Mouse (Mus musculus) ES-E14 (cell line): ENCODE data around the gene Pex14. TPM values are rescaled to one million over a fixed set of nuclear protein-coding genes. Genes with fewer than 3 reads are reported as not detected.

ENCODE experiments used
- DNase-seq: peaks from one replicate; pipeline ENCODE4 v3.0.0-alpha.2; 2013; ENCODE audit warnings: low read depth, low spot score
- H3K27ac ChIP-seq: 2 replicates; pipeline ENCODE4 v1.5.1; 2012; ENCODE audit warnings: low read depth, mild to moderate bottlenecking, low read length, moderate library complexity, mixed read lengths; ENCODE audit not compliant: poor library complexity, insufficient read depth, severe bottlenecking
- H3K36me3 ChIP-seq: 2 replicates; pipeline ENCODE4 v1.6.1; 2012; ENCODE audit warnings: mild to moderate bottlenecking, low read length, moderate library complexity, mixed read lengths; ENCODE audit not compliant: control insufficient read depth, poor library complexity, insufficient read depth, severe bottlenecking
- H3K4me1 ChIP-seq, 2 experiments: fragments of 150-350 bp in 1 of 2; sonication (generic) in 1 of 2; 2 replicates each; pipeline ENCODE4 v1.6.1; 2012; ENCODE audit warnings: low read length in 2 of 2, mild to moderate bottlenecking in 1 of 2, mixed read lengths in 1 of 2; ENCODE audit not compliant: control insufficient read depth in 2 of 2, insufficient read depth in 2 of 2, poor library complexity in 1 of 2
- H3K4me3 ChIP-seq, 2 experiments: fragments of 150-350 bp in 1 of 2; sonication (generic) in 1 of 2; 2 replicates each; pipeline ENCODE4 v1.5.1; 2012; ENCODE audit warnings: low read length in 2 of 2, low read depth in 1 of 2, mild to moderate bottlenecking in 1 of 2, mixed read lengths in 1 of 2; ENCODE audit not compliant: insufficient read depth in 1 of 2, poor library complexity in 1 of 2, severe bottlenecking in 1 of 2
- H3K9ac ChIP-seq: 2 replicates; pipeline ENCODE4 v1.6.1; 2012; ENCODE audit warnings: low read depth, mild to moderate bottlenecking, low read length, mixed read lengths; ENCODE audit not compliant: poor library complexity, insufficient read depth, severe bottlenecking
- H3K9me3 ChIP-seq: fragments of 150-350 bp; sonication (generic); 2 replicates; pipeline ENCODE4 v1.6.1; 2012; ENCODE audit warnings: low read depth, mild to moderate bottlenecking, low read length; ENCODE audit not compliant: control insufficient read depth, insufficient read depth
- CHD2 ChIP-seq: IDR thresholded peaks from 2 replicates; pipeline ENCODE4 v1.6.1; 2014; ENCODE audit warnings: mild to moderate bottlenecking, low read depth, low read length, inconsistent platforms
- HCFC1 ChIP-seq: IDR thresholded peaks from 2 replicates; pipeline ENCODE4 v1.6.1; 2012; ENCODE audit warnings: low read length, inconsistent platforms, borderline replicate concordance; ENCODE audit not compliant: insufficient read depth
- MAFK ChIP-seq: IDR thresholded peaks from 2 replicates; pipeline ENCODE4 v1.6.1; 2014; ENCODE audit warnings: mild to moderate bottlenecking, low read depth, low read length, inconsistent platforms; ENCODE audit not compliant: insufficient read depth
- ZC3H11A ChIP-seq: IDR thresholded peaks from 2 replicates; pipeline ENCODE4 v1.6.1; 2012; ENCODE audit warnings: low read depth, mild to moderate bottlenecking, inconsistent platforms, low read length, borderline replicate concordance
- ZNF384 ChIP-seq: IDR thresholded peaks from 2 replicates; pipeline ENCODE4 v1.6.1; 2012; ENCODE audit warnings: low read depth, low read length, inconsistent platforms
- in situ Hi-C, 2 experiments: fragments of 600-800 bp; cut with MboI; formaldehyde crosslinking; loops; one replicate each; pipeline ENCODE4 v1.15.1; 2025; ENCODE audit warnings: low sequenced_read_pairs in 2 of 2, inconsistent platforms in 1 of 2; ENCODE audit not compliant: unreplicated experiment in 2 of 2
- total RNA-seq: library from RNA; depleted of rRNA; stranded (reverse); fragments of 300-350 nt; gene quantifications from 2 replicates; pipeline ENCODE4 v1.2.3, GENCODE M21; 2012

The Pex14 gene
- total RNA-seq, 1 experiment = 80.3 TPM

DNA sequence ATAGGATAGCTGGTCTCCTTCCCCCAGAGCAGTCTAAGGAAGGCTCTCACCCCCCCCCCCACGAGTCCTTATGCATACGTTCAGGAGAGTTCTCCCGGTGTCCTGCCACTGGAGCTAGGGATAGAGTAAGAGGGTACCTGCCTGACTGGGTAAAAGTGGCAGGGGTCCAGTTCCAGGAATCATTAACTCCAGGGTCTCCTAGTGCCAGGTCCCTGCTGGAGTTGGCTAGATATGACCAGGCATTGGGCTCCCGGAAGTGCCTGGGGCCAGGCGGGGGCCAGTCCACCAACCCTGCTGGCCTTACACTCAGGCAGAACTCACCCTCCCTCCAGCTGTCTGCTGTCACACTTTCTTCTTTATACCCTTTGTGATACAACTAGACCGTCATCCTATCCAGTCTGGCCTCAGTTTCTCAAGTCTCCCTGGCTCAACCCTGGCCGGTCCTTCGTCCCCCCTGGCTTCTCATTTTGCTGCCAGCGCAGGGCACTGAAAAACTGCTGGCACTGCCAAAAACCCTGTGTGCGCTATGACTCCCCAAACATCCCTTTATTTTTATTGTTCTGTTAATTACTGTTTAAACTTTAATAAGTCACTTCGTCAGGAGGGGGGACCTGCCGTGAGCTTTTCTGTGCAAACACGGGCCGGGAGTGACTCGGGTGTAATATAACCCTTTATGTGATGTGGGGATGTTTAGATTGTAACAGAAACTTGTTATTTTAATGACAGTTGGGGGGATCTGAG is 180.8 kb downstream of the Pex14 start:
- TF ChIP-seq ZNF384 (no peak), ZC3H11A (no peak), HCFC1 (no peak), MAFK (no peak)
- DNase-seq = no peak
- no peak overlapping the region for H3K9ac ChIP-seq
- no peak overlapping the region for H3K27ac ChIP-seq
- H3K4me1 ChIP-seq = peaks cover 4 to 28% of the 10 kb centered on the region in 2 experiments
- no peaks in the 10 kb centered on the region for H3K36me3 ChIP-seq
- H3K4me3 ChIP-seq = no peak overlapping the region
- in situ Hi-C loops = loop anchor here in 1 of 2 experiments (10.0 kb wide), 1 partner anchor 114 kb away; the partner anchor contains the start of gene Casz1
- no peaks in the 10 kb centered on the region for H3K9me3 ChIP-seq

DNA sequence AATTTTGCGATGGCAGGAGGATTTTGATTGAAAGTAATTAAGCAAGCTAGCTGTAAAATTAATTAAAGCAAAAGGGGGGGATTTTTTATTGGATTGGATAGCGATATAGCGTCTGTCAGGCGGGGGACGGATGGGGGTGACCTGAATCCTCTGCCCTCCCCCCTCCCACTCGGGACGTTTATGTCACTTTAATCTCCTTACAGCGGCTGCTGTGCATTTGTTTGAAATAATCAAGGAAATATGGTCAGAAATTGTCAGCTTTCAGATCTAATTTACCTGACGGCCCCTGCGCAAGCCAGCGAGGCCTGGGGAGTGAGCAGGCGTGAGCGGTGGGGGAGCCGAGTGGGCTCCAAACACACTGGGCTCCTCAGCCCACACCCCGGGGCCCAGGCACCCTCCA is 183.8 kb downstream of the Pex14 start:
- H3K36me3 ChIP-seq = no peaks in the 10 kb centered on the region
- no peaks in the 10 kb centered on the region for H3K9me3 ChIP-seq
- H3K9ac ChIP-seq = no peak overlapping the region
- H3K4me3 ChIP-seq = peak overlapping the region in 1 of 2 experiments; percentile 17; a peak in 1 of 4 replicates
- DNase-seq = no peak
- H3K4me1 ChIP-seq = peaks cover 3 to 31% of the 10 kb centered on the region in 2 experiments
- no peak for TF ChIP-seq ZC3H11A
- TF ChIP-seq MAFK = no peak
- TF ChIP-seq ZNF384 = no peak
- TF ChIP-seq CHD2 = no peak
- TF ChIP-seq HCFC1 = no peak
- in situ Hi-C loops = loop anchor here in 1 of 2 experiments (10.0 kb wide), 1 partner anchor 111 kb away; the partner anchor contains the start of gene Casz1
- no peak overlapping the region for H3K27ac ChIP-seq

DNA sequence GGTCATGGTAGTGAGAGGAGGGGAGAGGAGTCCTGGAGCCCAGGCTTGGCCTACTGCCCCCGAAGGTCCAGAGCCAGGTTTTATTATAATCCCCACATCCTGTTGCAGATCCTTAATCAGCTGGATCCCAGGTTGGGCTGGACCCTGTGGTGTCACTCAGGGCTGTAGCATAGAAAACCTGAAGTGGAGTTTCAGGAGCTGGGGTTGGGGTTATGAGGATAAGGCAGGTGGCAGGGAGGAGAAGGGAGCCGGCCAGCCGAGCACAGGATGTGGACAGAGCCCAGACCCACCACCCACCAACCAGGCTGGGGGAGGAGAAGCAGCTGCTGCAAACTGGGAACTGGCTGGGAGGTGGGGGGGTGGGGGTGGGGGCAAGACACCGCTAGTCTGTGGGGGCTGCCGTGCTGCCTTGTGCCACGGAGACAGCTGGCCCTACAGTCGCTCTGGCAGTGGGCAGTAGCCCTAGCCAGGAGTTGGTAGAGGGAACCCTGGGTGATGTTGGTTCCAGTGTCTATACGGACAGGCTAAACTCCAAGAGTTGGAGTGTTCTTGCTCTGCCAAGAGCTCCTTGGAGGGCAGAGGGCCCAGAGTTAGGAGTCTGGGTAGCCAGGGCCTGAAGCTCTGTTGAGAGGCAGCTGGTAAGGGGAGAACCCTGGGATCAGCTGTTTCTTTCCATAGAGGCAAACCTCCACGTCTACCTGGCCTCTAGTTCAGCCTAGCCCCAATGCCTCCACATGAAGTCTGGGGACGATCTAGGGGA is 184.6 kb downstream of the Pex14 start:
- peak; percentile 66 for DNase-seq
- no peaks in the 10 kb centered on the region for H3K9me3 ChIP-seq
- no peak overlapping the region for H3K9ac ChIP-seq
- TF ChIP-seq MAFK (0 out of 2 replicates have a peak, but pooled peaks have one; percentile 36), HCFC1 (0 out of 2 replicates have a peak, but pooled peaks have one; percentile 21), CHD2 (no peak)
- H3K36me3 ChIP-seq = no peaks in the 10 kb centered on the region
- in situ Hi-C loops = loop anchor here (5.0 to 10.0 kb wide), 2 partner anchors 108 to 110 kb away; partner anchors contain the start of gene Casz1 (in 1 of the 2)
- peaks cover 7 to 38% of the 10 kb centered on the region in 2 experiments for H3K4me1 ChIP-seq
- no peak overlapping the region for H3K27ac ChIP-seq
- no peak overlapping the region for H3K4me3 ChIP-seq

DNA sequence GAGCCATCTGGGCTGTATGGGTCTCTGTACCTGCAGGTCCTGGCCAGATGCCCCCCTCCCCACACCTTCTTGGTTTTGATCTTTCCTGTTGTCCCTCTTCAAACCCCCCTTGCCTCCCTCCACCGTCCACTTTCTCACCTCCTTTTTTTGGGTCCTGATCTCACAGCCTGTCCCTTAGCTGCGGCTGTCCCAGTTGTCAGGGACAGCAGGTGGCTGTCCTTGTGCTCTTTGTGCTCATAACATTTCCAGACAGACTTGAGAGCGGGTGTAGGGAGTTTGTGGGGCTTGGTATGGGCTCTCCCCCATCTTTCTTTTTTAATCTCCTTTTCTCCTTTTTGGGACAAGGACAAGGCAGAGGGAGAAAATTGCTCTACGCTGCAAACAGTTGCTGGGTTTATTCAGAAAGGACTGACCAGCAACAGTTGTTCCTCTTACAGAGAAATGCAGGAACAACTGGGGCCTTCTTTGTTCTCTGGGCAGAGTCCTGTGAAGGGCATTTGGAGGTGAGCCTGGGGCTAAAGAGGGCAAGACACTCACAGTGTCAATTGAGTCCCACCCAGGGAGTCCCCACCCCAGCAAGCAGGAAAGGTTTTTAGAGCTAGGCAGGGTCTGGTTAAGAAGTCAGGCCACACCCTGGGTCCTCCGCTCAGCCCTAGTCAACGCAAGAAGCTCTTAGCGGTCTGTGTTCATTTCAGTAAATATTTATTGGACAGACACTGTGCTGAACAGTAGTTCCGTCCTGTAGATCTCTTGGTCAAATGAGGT is 186.7 kb downstream of the Pex14 start:
- DNase-seq = peak; percentile 93
- no peak for TF ChIP-seq ZNF384
- Histone ChIP-seq H3K27ac (peak overlapping the region; percentile 69; the same call in 1 of the 2 replicates), H3K4me3 (peak overlapping the region in 1 of 2 experiments; percentile 21; a peak in 1 of 4 replicates), H3K9me3 (no peaks in the 10 kb centered on the region), H3K36me3 (no peaks in the 10 kb centered on the region), H3K4me1 (peaks cover 7 to 43% of the 10 kb centered on the region in 2 experiments), H3K9ac (peak overlapping the region; percentile 7; the same call in 1 of the 2 replicates)
- in situ Hi-C loops = loop anchor here (5.0 to 10.0 kb wide), 2 partner anchors 106 to 108 kb away; partner anchors contain the start of gene Casz1 (in 1 of the 2)
